In genomic region chr12:81894311-81894710, GRCm38 (mm10) we compare ENCODE assay signal across 22 mouse cellular contexts. TPM values are rescaled to one million over a fixed set of nuclear protein-coding genes. Genes with fewer than 3 reads are reported as not detected.
DNase-seq lines count a peak whose midpoint lies in the region; ATAC-seq and TF ChIP-seq lines count a peak whose summit lies in the region.
"Had no signal": no experiment of that assay in that cellular context is flagged by ENCODE, and none has a peak within 500 bp of the region (broad histone marks: within the 10 kb centered on the region; RNA-seq: fewer than 3 reads in every experiment).

No protein-coding gene starts in this region.

- TF ChIP-seq CTCF in layer of hippocampus, adult 2 months (conservative IDR thresholded peaks at IDR 0.05), result no peak

- H3K27ac ChIP-seq in layer of hippocampus, adult 2 months, result peak overlapping the region; percentile 32; the same call in 1 of the 2 replicates
- H3K27ac ChIP-seq: embryonic facial prominence, embryonic 13.5 days; forebrain, embryonic 12.5 days; gastrocnemius, adult 2 months; heart, embryonic 13.5 days; hindbrain, embryonic 12.5 days had no signal

- no peak overlapping the region for H3K4me3 ChIP-seq in layer of hippocampus, adult 2 months
- H3K4me3 ChIP-seq: embryonic facial prominence, embryonic 13.5 days; forebrain, embryonic 12.5 days; gastrocnemius, adult 2 months; heart, embryonic 13.5 days; hindbrain, embryonic 12.5 days had no signal

- DNase-seq in frontal cortex, postnatal 25 days (ENCODE audit: low spot score in 2 of 2), result no peak
- DNase-seq in layer of hippocampus, adult 2 months (ENCODE audit: low spot score in 2 of 2), result peak in 1 of 2 experiments; percentile 44
- no peak for DNase-seq in layer of hippocampus, postnatal 25 days (ENCODE audit: extremely low spot score in 1 of 2, low spot score in 1 of 2)
- DNase-seq in right cerebral cortex, adult 18-20 months, result peak; percentile 70
- DNase-seq in right cerebral cortex, postnatal 25 days, result no peak
- peak; percentile 60 for DNase-seq in telencephalon, adult 2 months (ENCODE audit: low read depth, low spot score)
- DNase-seq: adrenal gland, adult 8-10 months; B cell, adult 2 months; cerebellum, adult 11-12 months; cerebellum, adult 9-10 months; cerebellum, postnatal 25 days; gastrocnemius, adult 2 months; gastrocnemius, postnatal 25 days; heart, postnatal 4 days had no signal

- peak; percentile 97 for ATAC-seq in frontal cortex, adult (ENCODE audit: low TSS enrichment)
- ATAC-seq: CD4-positive, CD25-positive, alpha-beta regulatory T cell, adult 4 months; forebrain, embryonic 16.5 days; hindbrain, embryonic 16.5 days had no signal

RNA-seq across cellular contexts. Expression of gene Pcnx, which starts 34.5 kb away (rescaled TPM):
- total RNA-seq in layer of hippocampus, adult 2 months (2021), result 100 to 1,000 TPM; 110 to 112 TPM
- total RNA-seq in layer of hippocampus, postnatal 25 days (2021), result 100 to 1,000 TPM in 1 of 2 experiments, 10 to 100 TPM in 1; 93.8 to 110 TPM

Comparison
In these comparisons a context has a peak if more than half of its experiments do, and no peak if none do; other contexts are left out.
1. DNase-seq: peak in right cerebral cortex, adult 18-20 months (single experiment) and telencephalon, adult 2 months (single experiment); none in frontal cortex, postnatal 25 days (0 of 2), layer of hippocampus, postnatal 25 days (0 of 2) and right cerebral cortex, postnatal 25 days (single experiment).